Mouse (Mus musculus) gastrocnemius, postnatal 36 days (tissue): Measurements from ENCODE around the gene Lrrc72. TPM values are rescaled to one million over a fixed set of nuclear protein-coding genes. Genes with fewer than 3 reads are reported as not detected.
"Not testable (repeated sequence)": the region's sequence is repeated elsewhere in the genome, so short reads cannot be mapped to it uniquely, and the experiment has no call there.

Experiments used
- DNase-seq, 2 experiments: peaks; one replicate each; pipeline ENCODE4 v3.0.0; 2022
- intact Hi-C: fragments of 180-260 bp; cut with DNase I; formaldehyde crosslinking; loops from one replicate; pipeline ENCODE4 v1.15.1; 2025
- long read RNA-seq, 2 experiments: library from polyadenylated mRNA; stranded (forward); transcript quantifications; one replicate each; pipeline ENCODE4 v2.0.0; 2021
- total RNA-seq, 2 experiments: library from RNA; stranded (reverse); gene quantifications; 2 replicates each; pipeline ENCODE4 v1.2.3; 2021

The Lrrc72 gene
- not detected for total RNA-seq
- long read RNA-seq, experiment 1 = 0 reads
- long read RNA-seq, experiment 2 = 0 reads

GRCm38 (mm10) chr12:36253298-36253697 lies at the start of gene Lrrc72:
Lrrc72 (minus strand) TSS chr12:36253398.
- DNase-seq = no peak
- intact Hi-C loops = no loop called here

GRCm38 (mm10) chr12:36302326-36302725 lies 49.1 kb upstream of the Lrrc72 start:
- DNase-seq = no peak
- intact Hi-C loops = no loop called here

GRCm38 (mm10) chr12:36291346-36291745 lies 38.1 kb upstream of the Lrrc72 start:
- no peak for DNase-seq
- intact Hi-C loops = no loop called here

GRCm38 (mm10) chr12:36290465-36290864 lies 37.3 kb upstream of the Lrrc72 start:
- no peak for DNase-seq
- intact Hi-C loops = no loop called here

- intact Hi-C loops = no loop called here
- peak in 1 of 2 experiments; percentile 7 for DNase-seq
Observed at GRCm38 (mm10) chr12:36289634-36290033, 36.4 kb upstream of the Lrrc72 start.

GRCm38 (mm10) chr12:36274823-36275222 lies 21.6 kb upstream of the Lrrc72 start:
- intact Hi-C loops = no loop called here
- DNase-seq = no peak

- no peak for DNase-seq
- intact Hi-C loops = no loop called here
Observed at GRCm38 (mm10) chr12:36267670-36268246, 14.6 kb upstream of the Lrrc72 start.

GRCm38 (mm10) chr12:36262116-36262721 lies 9.0 kb upstream of the Lrrc72 start:
- no peak for DNase-seq
- intact Hi-C loops = no loop called here

GRCm38 (mm10) chr12:36255413-36255812 lies 2.2 kb upstream of the Lrrc72 start:
- intact Hi-C loops = no loop called here
- DNase-seq = no peak

- DNase-seq = no peak
- intact Hi-C loops = no loop called here
Observed at GRCm38 (mm10) chr12:36241171-36241570, 12.0 kb downstream of the Lrrc72 start.

- intact Hi-C loops = no loop called here
- no peak for DNase-seq
Observed at GRCm38 (mm10) chr12:36231386-36231785, 21.8 kb downstream of the Lrrc72 start.

- DNase-seq = no peak
- intact Hi-C loops = no loop called here
Observed at GRCm38 (mm10) chr12:36224392-36224791, 28.8 kb downstream of the Lrrc72 start.

- intact Hi-C loops = loop anchor here (10.0 kb wide), 1 partner anchor 458 kb away; no protein-coding TSS in a partner anchor
- no peak for DNase-seq
Observed at GRCm38 (mm10) chr12:36216905-36217304, 36.3 kb downstream of the Lrrc72 start.

GRCm38 (mm10) chr12:36216230-36216629 lies 37.0 kb downstream of the Lrrc72 start:
- no peak for DNase-seq
- intact Hi-C loops = loop anchor here (10.0 kb wide), 1 partner anchor 459 kb away; no protein-coding TSS in a partner anchor

GRCm38 (mm10) chr12:36215149-36215480 lies 38.1 kb downstream of the Lrrc72 start:
- DNase-seq = no peak
- intact Hi-C loops = loop anchor here (10.0 kb wide), 1 partner anchor 460 kb away; no protein-coding TSS in a partner anchor

- intact Hi-C loops = loop anchor here (10.0 kb wide), 1 partner anchor 460 kb away; no protein-coding TSS in a partner anchor
- DNase-seq = no peak
Observed at GRCm38 (mm10) chr12:36214389-36215148, 38.6 kb downstream of the Lrrc72 start.

- DNase-seq = no peak
- intact Hi-C loops = loop anchor here (10.0 kb wide), 1 partner anchor 465 kb away; no protein-coding TSS in a partner anchor
Observed at GRCm38 (mm10) chr12:36210096-36210495, 43.1 kb downstream of the Lrrc72 start.

GRCm38 (mm10) chr12:36208456-36208855 lies 44.7 kb downstream of the Lrrc72 start:
- intact Hi-C loops = no loop called here
- DNase-seq = no peak

GRCm38 (mm10) chr12:36207800-36208148 lies 45.4 kb downstream of the Lrrc72 start:
- intact Hi-C loops = no loop called here
- DNase-seq = no peak

GRCm38 (mm10) chr12:36207072-36207799 lies 46.0 kb downstream of the Lrrc72 start:
- DNase-seq = peak; percentile 28 to 30
- intact Hi-C loops = no loop called here

GRCm38 (mm10) chr12:36205579-36206119 lies 47.5 kb downstream of the Lrrc72 start:
- DNase-seq, intact Hi-C loops: not testable (repeated sequence)
